ENCODE assay signal across 8 mouse cellular contexts in the genomic region with DNA sequence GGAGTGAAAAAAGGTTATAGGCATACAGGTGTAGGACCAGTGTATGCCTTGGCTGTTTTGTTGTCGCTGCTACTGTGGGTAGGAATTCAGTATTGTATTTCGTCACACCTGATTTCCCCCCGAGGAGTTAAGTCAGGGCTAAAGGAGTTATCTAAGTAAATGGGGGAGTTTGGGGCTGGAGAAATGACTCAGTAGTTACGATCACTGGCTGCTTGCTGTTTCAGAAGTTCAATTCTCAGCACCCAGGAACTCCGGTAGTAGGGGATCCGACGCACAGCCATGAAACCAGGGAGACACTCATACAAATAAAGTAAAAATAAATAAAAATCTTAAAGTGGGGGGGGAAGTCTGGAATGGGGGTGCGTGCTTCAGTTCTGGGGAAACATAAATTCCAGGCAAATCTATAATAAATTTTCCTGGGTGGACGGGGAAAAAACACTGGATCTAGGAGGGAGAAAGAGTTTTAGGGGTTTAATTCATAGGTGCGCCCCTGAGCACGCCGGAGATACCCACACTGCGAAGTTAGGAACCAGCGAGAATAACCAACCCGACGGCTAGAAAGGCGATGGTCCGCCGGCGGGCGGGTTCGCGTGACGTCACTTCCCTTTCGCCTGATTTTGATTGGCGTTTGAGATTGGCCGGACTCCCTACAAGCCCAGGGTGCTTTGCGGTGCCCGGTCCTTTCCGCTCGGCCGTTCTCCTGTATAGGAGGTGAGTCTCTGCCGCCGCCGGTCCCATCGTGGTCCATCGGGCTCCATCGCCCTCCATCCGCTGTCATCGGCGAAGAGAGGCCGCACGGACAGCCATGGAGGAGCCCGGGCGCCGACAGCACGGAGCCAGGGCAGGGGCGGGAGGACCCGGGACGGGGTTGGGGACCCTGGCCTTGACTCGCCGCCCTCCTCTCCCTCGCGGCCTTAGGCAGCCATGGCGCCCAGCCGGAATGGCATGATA. TPM values are rescaled to one million over a fixed set of nuclear protein-coding genes. Genes with fewer than 3 reads are reported as not detected.
DNase-seq lines count a peak whose midpoint lies in the region; ATAC-seq lines count a peak whose summit lies in the region.

A gene (plus strand): TSS at position 616 of the 951 bp plus-strand sequence.

- H3K9me3 ChIP-seq in hindbrain, embryonic 11.5 days (ENCODE audit: control insufficient read depth, low read length) = no peaks in the 10 kb centered on the region

- ATAC-seq in hindbrain, embryonic 11.5 days (ENCODE audit: low FRiP score) = peak; percentile 96

- peak; percentile 96 for DNase-seq in Muller cell, postnatal 12 days (ENCODE audit: inconsistent ontology term)
- peak; percentile 97 for DNase-seq in cerebellum, adult 9-11 months
- DNase-seq in frontal cortex, adult 2 months (ENCODE audit: extremely low spot score in 1 of 2, low spot score in 1 of 2) = peak; percentile 96 to 99
- DNase-seq in hindbrain, embryonic 11.5 days (ENCODE audit: low spot score) = peak; percentile 97
- DNase-seq in layer of hippocampus, postnatal 10 days (ENCODE audit: low spot score in 2 of 2) = peak; percentile 98
- peak; percentile 99 for DNase-seq in lung, postnatal 10 days
- DNase-seq in ovary, postnatal 36 days (ENCODE audit: low spot score) = peak; percentile 96
- peak; percentile 96 for DNase-seq in thymus, postnatal 25 days

- H3K4me1 ChIP-seq in hindbrain, embryonic 11.5 days (replicated peaks; ENCODE audit: control insufficient read depth, insufficient read depth, low read length) = peaks cover 7% of the 10 kb centered on the region

- H3K4me2 ChIP-seq in hindbrain, embryonic 11.5 days (replicated peaks; ENCODE audit: low read depth, low read length) = peak within 1 kb of the TSS; percentile 81

- peaks cover 13% of the 10 kb centered on the region for H3K36me3 ChIP-seq in hindbrain, embryonic 11.5 days (ENCODE audit: control insufficient read depth, insufficient read depth, low read length)

- peak within 1 kb of the TSS; percentile 93 for H3K27ac ChIP-seq in hindbrain, embryonic 11.5 days (ENCODE audit: low read depth, low read length)

- H3K27me3 ChIP-seq in hindbrain, embryonic 11.5 days (ENCODE audit: control insufficient read depth, insufficient read depth, low read length) = no peaks in the 10 kb centered on the region

- H3K9ac ChIP-seq in hindbrain, embryonic 11.5 days (ENCODE audit: low read depth, low read length) = peak within 1 kb of the TSS; percentile 95

- 2% methylated on average over 50 of the region's 56 CpGs for WGBS in hindbrain, embryonic 11.5 days

- peak within 1 kb of the TSS; percentile 88 for H3K4me3 ChIP-seq in hindbrain, embryonic 11.5 days (ENCODE audit: low read depth, low read length)

RNA-seq across cellular contexts. Expression of the gene that starts here (rescaled TPM):
- polyA plus RNA-seq in frontal cortex, adult 2 months (2012; rRNA removed) = 1,060 and 1,106 TPM in 2 replicates
- 1,308 and 1,334 TPM in 2 replicates for polyA plus RNA-seq in hindbrain, embryonic 11.5 days (2014; fragmentation: Nextera tagmentation; extraction: Ambion mirVana)
- total RNA-seq in layer of hippocampus, postnatal 10 days (2021) = 100 to 1,000 TPM; 474 to 547 TPM

Comparison
In these comparisons a context has a peak if more than half of its experiments do, and no peak if none do; other contexts are left out.
1. Peak in every context shown above with its lines: DNase-seq, ATAC-seq, H3K4me3 ChIP-seq and H3K27ac ChIP-seq.